Mouse (Mus musculus): ENCODE data around the gene Nedd1. TPM values are rescaled to one million over a fixed set of nuclear protein-coding genes. Genes with fewer than 3 reads are reported as not detected.

The Nedd1 gene
- polyA plus RNA-seq, 1 experiment from 2014 or later = 51.5 TPM

- no peaks in the 10 kb centered on the region for H3K36me3 ChIP-seq
- 37% methylated on average over 8 of the region's 8 CpGs for WGBS
These were observed 73.1 kb downstream of the Nedd1 start for GRCm38 (mm10) chr10:92649096-92649495.

GRCm38 (mm10) chr10:92647691-92648090 is 74.5 kb downstream of the Nedd1 start:
- no peak for ATAC-seq (replicated peaks; ENCODE audit: low FRiP score)
- no peak overlapping the region for H3K27ac ChIP-seq
- H3K36me3 ChIP-seq = no peaks in the 10 kb centered on the region
- 89% methylated on average over 2 of the region's 2 CpGs for WGBS
- no peak overlapping the region for H3K4me2 ChIP-seq
- H3K4me3 ChIP-seq (replicated peaks) = no peak overlapping the region
- no peaks in the 10 kb centered on the region for H3K9me3 ChIP-seq (replicated peaks)
- no peaks in the 10 kb centered on the region for H3K27me3 ChIP-seq
- H3K4me1 ChIP-seq = peaks cover 7% of the 10 kb centered on the region
- H3K9ac ChIP-seq = no peak overlapping the region

More at GRCm38 (mm10) chr10:92649096-92649495, 73.1 kb downstream of the Nedd1 start:
- H3K27ac ChIP-seq = no peak overlapping the region
- peak; percentile 56 for ATAC-seq (replicated peaks; ENCODE audit: low FRiP score)
- H3K4me1 ChIP-seq = peaks cover 3% of the 10 kb centered on the region; the same call in 1 of the 2 replicates
- H3K4me3 ChIP-seq (replicated peaks) = no peak overlapping the region
- no peaks in the 10 kb centered on the region for H3K27me3 ChIP-seq
- H3K4me2 ChIP-seq = no peak overlapping the region
- H3K9me3 ChIP-seq (replicated peaks) = no peaks in the 10 kb centered on the region
- no peak overlapping the region for H3K9ac ChIP-seq

GRCm38 (mm10) chr10:92643995-92644394 is 78.2 kb downstream of the Nedd1 start:
- peak; percentile 79 for ATAC-seq (replicated peaks; ENCODE audit: low FRiP score)
- 35% methylated on average over 8 of the region's 8 CpGs for WGBS
- no peak overlapping the region for H3K9ac ChIP-seq
- H3K27ac ChIP-seq = no peak overlapping the region
- no peak overlapping the region for H3K4me2 ChIP-seq
- no peak overlapping the region for H3K4me3 ChIP-seq (replicated peaks)
- H3K36me3 ChIP-seq = no peaks in the 10 kb centered on the region
- H3K4me1 ChIP-seq = peaks cover 7% of the 10 kb centered on the region
- H3K27me3 ChIP-seq = no peaks in the 10 kb centered on the region
- no peaks in the 10 kb centered on the region for H3K9me3 ChIP-seq (replicated peaks)

GRCm38 (mm10) chr10:92641032-92641431 is 81.2 kb downstream of the Nedd1 start:
- no peak for ATAC-seq (replicated peaks; ENCODE audit: low FRiP score)
- Histone ChIP-seq H3K4me3 (replicated peaks) (no peak overlapping the region), H3K27me3 (no peaks in the 10 kb centered on the region), H3K27ac (no peak overlapping the region), H3K9ac (no peak overlapping the region), H3K36me3 (no peaks in the 10 kb centered on the region), H3K9me3 (replicated peaks) (peaks cover 11% of the 10 kb centered on the region), H3K4me2 (no peak overlapping the region), H3K4me1 (peaks cover 7% of the 10 kb centered on the region)

Measured in kidney, embryonic 15.5 days (tissue).